Mouse (Mus musculus) G1E (cell line): ENCODE results near the gene Mllt3.

Source experiments
- CTCF ChIP-seq: IDR thresholded peaks from 2 replicates; pipeline ENCODE4 v1.5.1; 2012; ENCODE audit warnings: low read depth, low read length, inconsistent platforms, mixed read lengths
- GATA2 ChIP-seq: IDR thresholded peaks from 2 replicates; pipeline ENCODE4 v1.6.1; 2012; ENCODE audit warnings: low read depth, low read length, inconsistent platforms, borderline replicate concordance

DNA sequence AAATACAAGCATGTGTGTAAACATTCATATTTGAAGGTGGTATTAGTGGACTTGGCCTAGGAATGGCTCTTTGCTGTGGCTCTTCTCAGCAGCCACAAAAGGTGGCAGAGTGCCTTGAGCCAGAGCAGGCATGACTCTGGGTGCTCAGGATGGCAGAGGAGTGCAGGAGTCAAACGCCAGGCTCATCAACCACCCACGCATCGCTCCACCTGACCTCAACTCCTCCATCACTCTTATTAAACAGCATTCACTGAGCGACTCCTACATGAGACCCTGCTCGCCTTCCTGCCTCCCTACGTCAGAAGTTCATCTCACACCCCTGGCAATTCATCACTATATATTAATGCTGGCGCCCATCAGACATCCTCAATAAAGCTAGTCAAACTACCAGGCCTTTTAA is 67.3 kb downstream of the Mllt3 start:
- no peak for TF ChIP-seq GATA2
- no peak for TF ChIP-seq CTCF
